Mouse (Mus musculus) CH12.LX (cell line): ENCODE results near the gene Fbln1.

Source experiments
- CTCF ChIP-seq, 2 experiments: IDR thresholded peaks in 1 of 2; conservative IDR thresholded peaks in 1 of 2; 2 replicates each; pipeline ENCODE4 v1.5.1; 2011 to 2012; ENCODE audit warnings: low read depth in 2 of 2, low read length in 2 of 2, improper control_type of control experiment in 1 of 2, inconsistent platforms in 1 of 2, mild to moderate bottlenecking in 1 of 2, moderate library complexity in 1 of 2
- E2F4 ChIP-seq: IDR thresholded peaks from 2 replicates; pipeline ENCODE4 v1.6.1; 2011; ENCODE audit warnings: low read depth, low read length, improper control_type of control experiment; ENCODE audit not compliant: insufficient replicate concordance
- ETS1 ChIP-seq: conservative IDR thresholded peaks from 2 replicates; pipeline ENCODE4 v1.6.1; 2012; ENCODE audit warnings: low read depth, mild to moderate bottlenecking, inconsistent platforms, low read length, improper control_type of control experiment, moderate library complexity
- MAZ ChIP-seq: IDR thresholded peaks from 2 replicates; pipeline ENCODE4 v1.6.1; 2012; ENCODE audit warnings: low read depth, mild to moderate bottlenecking, inconsistent platforms, low read length, improper control_type of control experiment, moderate library complexity
- POLR2A ChIP-seq: IDR thresholded peaks from 2 replicates; pipeline ENCODE4 v1.6.1; 2011; ENCODE audit warnings: low read depth, mild to moderate bottlenecking, improper control_type of control experiment, low read length
- USF1 ChIP-seq: IDR thresholded peaks from 2 replicates; pipeline ENCODE4 v1.6.1; 2014; ENCODE audit warnings: low read depth, mild to moderate bottlenecking, inconsistent platforms, low read length, improper control_type of control experiment
- ZNF384 ChIP-seq: IDR thresholded peaks from 2 replicates; pipeline ENCODE4 v1.6.1; 2012; ENCODE audit warnings: low read depth, low read length, improper control_type of control experiment, inconsistent platforms

GRCm38 (mm10) chr15:85228568-85228967 lies 22.8 kb downstream of the Fbln1 start:
- TF ChIP-seq MAZ (no peak), CTCF (conservative IDR thresholded peaks at IDR 0.05 in 1 of 2, IDR thresholded peaks at IDR 0.05 in 1 of 2; ENCODE audit: low read depth in 2 of 2, low read length in 2 of 2) (no peak), ETS1 (no peak), ZNF384 (no peak), USF1 (no peak), POLR2A (no peak), E2F4 (no peak)
